Mouse (Mus musculus) embryo, embryonic 11 days (tissue): ENCODE data around the gene Hc.

ENCODE experiments used
- DNase-seq: peaks from one replicate; pipeline ENCODE4 v3.0.0-alpha.2; 2015

The Hc gene

DNA sequence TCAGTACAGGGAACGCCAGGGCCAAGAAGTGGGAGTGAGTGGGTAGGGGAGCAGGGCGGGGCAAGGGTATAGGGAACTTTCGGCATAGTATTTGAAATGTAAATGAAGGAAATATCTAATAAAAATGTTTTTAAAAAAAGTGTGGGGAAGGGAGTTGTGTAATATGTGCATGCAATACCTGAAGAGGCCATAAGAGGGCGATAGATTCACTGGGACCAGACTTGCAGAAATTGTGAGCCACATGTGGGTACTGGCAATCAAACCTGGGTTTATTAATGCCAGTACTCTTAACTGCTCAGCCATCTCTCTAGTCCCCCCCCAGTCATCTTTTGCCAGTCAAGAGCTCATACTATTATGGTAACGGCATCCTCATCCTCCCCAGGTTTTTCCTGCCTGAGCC, 12.4 kb downstream of the Hc start:
- peak; percentile 38 for DNase-seq

DNA sequence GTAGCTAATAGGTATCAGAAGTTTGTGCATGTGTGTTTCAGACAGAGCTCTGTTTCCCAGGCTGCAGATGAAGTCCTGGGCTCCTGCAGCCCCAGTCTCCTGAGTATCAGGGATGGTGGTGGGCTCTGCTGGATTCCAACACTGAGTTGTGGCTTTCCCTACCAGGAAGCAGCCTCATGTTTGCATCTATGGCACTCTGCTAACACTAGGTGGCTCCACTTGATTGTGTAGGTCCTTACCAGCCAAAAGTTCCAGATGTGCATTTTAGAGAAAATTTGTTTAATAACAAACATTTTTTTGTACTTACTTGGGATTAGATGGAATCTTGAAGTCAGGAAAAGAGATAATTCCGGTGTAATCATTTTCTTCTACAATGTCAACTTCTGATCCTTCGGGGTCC, 16.3 kb downstream of the Hc start:
- DNase-seq: peak; percentile 55

DNA sequence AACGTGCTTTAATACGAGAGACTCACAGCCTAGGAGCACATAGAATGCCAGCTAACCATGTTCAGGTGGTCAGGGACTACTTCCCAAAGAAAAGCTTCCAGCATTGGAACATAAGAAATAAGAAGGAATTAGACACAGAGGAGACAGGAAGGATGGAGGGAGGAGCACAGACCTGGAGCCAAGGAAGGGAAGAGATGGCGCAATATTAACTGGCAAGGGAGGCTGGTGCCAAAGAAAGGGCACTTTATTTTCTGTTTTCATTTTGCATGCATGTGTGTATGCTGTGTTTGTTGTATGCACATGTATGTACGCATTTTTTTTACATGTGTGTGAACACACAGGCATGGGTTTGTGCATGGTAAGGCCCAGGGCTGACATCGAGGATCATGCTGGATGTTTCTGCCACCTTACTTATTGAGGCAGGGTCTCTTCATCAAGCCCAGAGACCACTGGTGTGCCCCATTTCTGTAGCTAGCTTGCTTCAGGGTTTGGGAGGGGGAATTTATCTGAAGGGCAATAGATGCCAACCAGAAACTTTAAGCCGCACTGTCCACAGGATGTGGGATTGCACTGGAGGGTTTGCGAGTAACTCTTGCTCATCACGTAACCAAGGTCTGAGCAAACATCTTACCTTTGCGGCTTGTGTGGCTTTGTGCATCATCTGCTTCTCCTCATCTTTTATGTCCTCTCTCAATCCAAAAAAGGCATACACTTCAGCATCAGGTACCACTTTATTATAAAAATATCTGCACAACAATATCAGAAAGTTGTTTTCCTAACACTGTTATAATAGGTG, 22.5 kb downstream of the Hc start:
- DNase-seq: no peak

DNA sequence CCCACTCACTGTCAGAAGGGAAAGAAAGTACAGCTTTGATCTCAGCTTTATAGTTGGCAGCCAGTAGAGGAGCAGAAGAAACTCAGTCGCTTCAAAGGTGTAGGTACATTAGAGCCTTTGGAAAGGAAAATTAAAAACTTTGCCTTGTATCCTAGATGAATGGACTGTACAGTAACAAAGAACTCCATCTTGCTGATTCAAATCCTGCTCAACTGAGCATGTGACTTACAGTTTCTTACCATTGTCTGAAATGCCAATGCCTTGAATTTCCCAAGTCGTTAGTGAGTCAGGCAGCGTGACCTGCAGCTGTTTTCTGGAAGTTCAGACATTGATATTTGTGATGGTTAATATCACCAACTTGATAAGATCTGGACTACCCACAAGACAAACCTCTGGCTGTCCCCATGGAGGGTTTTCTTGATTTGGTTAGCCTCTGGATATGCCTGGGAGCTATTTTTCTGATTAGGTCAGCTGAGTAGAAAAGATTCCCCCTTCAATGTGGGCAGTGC, 36.5 kb downstream of the Hc start:
- DNase-seq: no peak

DNA sequence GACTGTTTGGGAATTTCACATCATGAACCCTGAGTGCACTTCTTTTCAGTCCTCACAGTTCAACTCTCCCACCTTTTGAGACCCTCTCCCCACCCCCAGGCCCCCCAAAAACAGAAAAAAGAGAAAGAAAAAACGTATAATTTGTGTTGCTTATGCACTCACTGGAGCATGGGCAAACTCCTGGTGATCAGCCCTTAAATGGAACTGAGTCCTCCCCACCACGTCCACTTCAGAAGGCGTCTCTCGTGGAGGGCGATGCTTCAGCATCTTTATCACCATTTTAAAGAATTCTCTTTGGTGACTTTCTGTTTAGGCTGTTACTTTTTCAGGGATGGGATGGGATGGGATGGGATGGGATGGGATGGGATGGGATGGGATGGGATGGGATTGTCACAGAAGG, 39.4 kb downstream of the Hc start:
- no peak for DNase-seq

DNA sequence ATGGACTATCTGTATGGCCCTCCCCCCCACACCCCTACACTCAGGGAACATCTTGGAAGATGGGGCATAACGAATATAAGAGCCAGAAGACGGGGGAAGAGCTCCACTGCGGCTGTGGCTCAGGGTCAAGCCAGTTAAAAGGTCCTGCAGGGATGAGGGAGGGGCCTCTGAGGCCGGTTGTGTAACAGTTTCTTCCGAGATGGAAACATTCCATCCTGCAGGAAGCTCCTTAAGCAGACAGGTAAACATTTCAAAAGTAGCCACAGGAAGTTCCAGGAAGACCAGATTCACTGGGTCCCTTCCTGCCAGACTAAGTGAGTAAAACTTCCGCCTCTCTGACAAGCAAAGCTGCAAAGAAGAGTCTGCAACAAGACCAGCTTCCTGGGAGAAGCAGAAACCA, 45.4 kb downstream of the Hc start:
- no peak for DNase-seq

DNA sequence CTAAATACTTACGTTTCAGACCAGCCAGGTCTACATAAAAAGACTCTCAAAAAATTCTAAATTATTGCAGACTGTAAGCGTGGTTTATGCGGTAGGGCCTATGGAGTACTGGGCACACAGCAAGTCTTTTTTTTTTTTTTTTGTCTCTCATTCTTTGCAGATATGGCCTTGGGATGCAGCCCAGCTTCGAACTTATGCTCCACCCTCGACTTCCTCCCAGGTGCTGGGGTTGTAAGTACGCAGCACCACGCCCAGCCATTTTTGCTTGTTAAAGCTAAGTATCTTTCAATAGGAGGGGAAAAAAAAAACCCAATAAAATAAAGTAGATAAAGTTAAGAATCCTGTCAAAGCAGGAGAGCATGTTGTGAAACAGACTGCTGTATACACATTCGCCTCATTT, 49.6 kb downstream of the Hc start:
- DNase-seq: no peak

DNA sequence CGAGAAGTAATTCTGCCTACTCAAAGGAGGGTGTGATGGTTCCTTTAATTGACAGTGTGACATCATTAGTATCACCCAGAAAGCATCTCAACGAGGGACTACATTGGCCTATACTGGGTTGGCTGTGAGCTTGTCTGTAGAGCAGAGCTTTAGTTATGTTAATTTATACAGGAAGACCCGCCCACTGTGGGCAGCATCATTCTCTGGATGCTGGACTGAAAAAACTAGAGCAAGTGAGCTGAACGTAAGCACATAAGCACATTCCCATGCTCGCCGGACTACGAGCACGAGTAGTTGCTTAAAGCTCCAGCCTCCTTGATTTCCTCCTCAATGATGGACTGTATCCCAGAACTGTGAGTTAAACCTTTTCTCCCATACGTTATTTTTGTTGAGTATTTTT, 62.3 kb downstream of the Hc start:
- no peak for DNase-seq

DNA sequence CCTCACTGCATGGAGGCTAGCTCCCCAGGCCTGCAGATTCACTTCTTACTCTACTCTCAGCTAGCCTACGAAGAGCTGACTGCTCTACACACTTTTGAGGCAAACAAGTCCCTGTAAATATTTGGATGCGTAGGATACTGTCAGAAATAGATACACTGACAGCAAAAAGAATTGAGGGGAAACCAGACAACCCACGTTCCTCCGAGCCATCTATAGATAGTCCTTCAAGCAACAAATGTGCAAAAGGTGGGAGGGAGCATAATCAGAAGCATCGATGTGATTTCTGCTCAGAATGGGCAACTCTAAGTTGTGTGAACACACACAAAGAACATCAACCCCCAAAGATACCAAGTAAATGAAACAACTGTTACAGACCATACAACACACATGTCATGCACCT, 64.7 kb downstream of the Hc start:
- no peak for DNase-seq

DNA sequence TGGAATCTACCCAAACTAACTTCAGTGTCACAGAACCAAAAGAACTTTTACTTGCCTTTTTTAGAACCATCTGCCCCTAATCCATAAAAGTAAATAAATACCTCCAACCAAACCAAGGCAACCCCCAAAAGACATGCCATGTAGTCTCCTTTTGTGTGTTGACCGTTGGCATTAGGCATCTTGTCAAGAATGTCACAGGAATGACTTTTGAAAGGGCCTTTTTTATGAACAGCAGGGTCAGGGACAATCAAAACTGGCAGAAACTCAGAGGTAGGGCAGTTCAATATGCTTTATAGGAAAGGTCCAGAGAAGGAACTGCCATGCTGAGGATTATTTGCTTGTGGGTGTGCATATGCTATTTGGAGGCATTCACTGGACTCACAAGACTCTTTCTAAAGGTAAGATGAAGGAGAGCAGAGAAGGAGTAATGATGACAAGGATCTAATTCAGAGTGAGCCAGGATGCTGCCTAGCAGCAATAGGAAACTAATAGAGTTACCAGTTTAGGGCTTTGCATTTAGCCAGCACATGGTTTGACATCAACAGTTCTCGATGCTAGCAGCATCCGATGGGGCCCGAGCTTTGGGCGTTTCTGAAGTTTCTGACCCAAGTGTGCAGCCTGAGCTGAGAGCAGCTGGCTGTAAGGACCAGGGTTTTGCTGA, 67.4 kb downstream of the Hc start:
- DNase-seq: no peak

DNA sequence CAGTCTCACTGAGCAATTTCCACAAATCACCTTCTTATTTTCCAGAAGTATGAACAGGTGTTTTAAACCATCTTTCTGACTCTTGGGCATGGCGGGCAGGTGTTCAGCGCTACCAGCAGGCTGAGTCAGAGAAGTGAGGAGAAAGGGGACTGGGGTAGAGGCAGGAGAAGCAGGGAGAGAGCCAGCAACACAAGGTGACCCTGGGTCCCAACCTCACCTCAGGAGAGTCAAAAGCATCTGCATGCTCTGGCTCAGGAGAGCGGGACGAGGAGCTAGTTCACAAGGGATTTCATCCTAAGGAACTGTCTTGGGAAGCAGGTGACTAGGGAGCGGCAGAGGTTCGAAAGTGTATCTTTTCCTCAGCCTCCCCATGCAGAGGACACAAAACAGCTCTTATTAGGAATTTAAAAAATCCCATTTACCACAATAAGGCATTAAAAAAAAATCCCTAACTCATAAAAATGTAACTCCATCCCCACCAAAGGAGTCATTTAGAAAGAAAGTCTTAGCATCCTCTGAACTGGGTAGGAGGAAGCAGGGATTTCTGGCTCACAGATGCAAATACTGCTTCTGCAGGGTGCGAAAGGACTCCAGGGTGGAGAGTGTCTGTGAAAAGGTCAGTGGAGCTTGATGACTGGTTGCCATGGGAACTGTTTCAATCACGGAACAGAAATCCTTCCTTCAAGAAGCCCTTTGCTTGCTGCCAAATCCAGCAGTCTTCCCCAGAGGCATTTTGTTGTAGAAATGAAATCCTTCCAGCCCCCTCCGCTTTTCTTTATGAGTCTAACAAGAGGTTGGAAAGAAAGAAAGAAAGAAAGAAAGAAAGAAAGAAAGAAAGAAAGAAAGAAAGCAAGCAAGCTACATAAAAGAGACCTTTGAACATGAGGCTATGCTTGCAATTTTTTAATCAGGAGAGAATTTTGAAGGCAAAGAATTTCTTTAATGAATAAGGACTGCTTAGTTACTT, 68.2 kb downstream of the Hc start:
- DNase-seq: peak; percentile 84

DNA sequence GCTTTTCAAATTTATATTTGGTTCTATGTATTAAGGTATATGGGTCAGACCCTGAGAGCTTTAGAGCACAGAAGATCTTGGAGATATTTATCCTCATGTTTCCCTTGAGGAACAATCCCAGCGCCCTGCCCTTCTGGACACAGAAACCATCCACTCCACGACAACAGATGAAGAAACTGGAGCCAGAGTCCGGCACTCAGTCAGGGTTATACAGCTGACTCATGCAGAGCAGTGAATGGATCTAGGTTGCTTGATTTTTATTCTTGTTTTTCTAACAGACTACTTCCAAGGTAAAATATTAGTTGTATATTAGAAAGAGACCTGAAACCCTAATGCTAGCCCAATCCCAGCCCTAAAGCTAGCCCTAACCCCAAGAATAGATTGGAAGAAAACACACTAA, 69.3 kb downstream of the Hc start:
- DNase-seq: no peak

DNA sequence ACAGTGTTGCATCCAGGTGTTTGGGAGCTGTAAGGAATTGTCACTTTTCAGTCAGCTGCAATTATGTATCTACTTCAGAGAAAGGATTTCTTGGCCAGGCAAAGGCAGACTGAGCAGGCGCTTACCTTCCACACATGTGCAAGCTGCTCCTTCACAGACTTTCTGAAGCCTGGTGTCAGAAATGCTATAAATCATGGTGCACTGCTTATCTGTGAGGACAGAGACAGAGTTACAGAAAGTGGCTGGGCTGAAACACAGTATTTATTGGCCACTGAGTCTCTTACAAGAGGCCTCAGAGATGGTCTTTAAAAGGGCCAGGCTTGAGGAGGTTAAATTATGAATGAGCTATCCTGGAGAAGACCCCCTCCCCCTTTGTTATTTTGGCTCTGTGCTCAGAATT, 71.5 kb downstream of the Hc start:
- DNase-seq: no peak

DNA sequence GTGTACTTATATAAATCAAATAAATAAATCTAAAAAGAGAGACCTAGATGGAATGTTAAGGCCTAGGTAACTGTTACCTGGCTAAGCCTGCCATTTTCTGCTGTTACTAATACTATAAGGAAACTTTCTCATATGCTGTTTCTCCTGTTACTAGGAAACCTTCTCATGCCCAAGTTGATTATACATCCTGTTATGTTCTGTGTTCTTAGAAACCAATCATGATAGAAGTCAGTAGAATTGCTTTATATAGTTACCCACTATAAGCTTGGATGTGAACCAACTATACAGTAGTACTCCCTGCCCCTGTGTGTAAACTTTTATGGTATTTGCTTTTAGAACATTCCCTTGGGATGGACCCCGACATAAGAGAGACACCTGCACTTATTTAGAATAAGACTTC, 73.6 kb downstream of the Hc start:
- DNase-seq: no peak

DNA sequence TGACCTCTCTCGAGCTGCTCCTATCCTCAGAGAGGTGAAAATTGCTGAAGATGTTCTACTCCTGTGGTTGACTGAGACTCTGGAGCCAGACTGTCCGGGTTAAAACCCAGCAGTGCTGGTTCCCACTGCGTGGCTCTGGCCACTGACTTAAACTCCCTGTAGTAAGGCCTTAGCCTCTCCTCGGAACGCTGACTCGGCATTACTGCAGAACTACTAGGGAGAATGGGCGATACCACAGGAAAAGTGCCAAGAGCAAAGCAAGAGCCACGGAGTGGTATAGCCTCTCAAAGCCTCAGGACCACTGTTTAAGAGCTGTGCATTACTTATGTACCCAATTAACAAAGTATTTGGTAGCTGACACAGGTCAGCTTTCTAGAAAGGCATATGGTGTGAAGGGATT, 76.4 kb downstream of the Hc start:
- DNase-seq: no peak

DNA sequence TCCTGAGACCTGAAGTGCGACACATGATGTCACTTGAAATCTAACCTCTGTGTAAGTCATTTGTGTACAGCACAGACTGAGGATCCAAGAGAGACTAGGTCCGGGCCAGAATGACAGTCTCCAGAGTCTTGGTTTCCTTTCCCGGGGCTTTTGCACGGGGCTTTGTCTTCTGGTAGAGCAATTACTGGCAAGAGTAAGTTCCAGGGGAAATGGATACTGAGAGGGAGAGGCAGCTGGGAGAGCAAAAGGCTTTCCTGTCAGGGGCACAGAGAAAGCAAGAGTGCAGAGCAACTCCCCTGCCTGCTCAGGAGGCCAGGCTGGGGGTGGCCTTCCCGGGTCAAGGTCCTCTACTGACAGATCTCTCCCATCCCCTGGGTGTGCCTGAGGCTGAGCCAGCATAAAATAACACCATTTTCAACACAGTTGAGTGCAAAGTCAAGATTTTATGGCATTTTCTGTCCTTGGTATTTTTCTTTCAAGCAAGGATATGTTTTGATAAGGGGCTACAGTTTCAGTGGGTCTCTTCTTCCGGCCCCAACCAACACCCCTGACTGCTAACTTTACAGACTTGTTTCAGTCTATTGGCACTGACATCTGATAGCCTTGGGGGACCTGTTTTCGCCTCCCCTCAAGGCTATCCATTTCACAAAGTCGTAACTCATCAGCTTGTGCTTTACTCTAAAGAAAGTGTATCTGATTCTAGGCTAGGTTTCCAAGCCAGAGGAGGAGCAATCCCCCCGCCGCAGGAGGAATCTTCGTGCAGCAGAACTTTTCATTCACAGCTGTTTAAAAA, 78.1 kb downstream of the Hc start:
- DNase-seq: peak; percentile 61

DNA sequence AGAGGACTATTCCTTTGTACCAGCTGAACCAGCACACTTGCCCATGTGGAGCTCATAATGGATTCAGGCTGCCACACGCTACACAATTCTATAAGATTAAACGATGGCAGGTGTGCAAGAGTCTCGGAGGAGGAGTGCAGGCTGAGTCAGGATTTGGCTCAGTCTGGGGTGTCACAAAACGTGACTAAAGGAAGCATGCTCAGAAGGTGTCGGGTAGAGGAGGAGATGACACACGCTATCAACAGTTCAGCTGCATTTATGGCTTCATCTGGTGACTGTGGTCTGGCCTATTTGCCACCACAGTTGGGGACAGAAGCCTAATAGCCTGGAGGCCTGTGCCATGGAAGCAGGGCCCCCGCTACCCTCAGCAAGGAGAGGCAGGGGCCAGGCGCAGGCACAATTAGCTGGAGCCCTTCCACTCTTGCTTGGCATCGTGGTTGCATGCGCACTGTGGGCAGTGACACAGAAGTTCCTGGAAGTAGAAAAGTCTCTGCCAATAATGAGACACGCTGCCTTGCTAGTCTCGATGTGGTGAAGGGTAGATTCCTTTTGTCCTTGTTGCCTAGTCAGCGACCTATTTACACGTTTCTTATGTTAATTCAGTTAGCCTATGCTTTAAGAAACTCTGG, 79.0 kb downstream of the Hc start:
- DNase-seq: no peak

DNA sequence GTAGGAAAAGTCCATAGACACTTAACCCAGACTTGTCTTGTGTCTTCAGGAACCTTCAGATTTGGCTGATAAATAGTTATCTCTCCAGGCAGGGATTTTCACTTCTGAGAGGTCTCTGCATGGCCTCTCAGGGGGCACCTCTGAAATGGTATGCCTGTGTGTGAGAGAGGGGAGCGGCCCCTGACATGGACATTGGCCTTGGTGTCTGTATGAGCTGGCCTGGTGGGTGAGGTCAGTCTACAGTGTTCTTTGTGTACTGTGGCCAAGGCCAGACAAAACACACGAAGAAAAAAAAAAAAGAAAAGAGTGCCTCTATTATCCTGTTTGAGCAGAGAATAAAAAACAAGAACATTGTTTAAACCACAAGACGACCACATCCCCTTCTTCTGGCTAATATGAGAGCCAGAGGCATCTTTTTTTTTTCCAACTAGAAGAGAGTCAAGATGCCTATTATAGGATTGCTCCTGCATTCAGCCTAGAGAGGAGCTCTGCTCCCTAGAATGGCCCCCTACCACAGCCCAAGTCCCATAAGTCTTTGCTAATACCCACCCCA, 81.7 kb downstream of the Hc start:
- DNase-seq: no peak

DNA sequence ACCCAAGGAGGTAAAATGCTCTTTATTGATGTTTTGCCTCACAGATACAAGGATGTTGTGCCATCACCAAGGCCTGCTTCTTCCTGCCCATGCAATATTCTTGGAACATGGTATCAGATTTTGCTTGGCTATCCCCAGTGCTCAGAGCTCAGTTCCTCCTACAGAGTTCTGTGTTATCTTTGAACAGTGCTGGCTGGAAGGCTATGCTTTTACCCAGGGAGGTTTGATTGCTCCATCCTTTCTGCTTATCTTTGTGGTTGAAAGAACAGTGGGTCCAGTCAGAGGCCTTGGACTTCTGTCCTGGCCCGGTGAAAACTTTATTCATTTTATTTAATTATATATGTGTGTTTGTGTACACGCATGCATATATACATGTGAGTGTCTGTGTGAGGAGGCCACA, 83.0 kb downstream of the Hc start:
- DNase-seq: no peak

DNA sequence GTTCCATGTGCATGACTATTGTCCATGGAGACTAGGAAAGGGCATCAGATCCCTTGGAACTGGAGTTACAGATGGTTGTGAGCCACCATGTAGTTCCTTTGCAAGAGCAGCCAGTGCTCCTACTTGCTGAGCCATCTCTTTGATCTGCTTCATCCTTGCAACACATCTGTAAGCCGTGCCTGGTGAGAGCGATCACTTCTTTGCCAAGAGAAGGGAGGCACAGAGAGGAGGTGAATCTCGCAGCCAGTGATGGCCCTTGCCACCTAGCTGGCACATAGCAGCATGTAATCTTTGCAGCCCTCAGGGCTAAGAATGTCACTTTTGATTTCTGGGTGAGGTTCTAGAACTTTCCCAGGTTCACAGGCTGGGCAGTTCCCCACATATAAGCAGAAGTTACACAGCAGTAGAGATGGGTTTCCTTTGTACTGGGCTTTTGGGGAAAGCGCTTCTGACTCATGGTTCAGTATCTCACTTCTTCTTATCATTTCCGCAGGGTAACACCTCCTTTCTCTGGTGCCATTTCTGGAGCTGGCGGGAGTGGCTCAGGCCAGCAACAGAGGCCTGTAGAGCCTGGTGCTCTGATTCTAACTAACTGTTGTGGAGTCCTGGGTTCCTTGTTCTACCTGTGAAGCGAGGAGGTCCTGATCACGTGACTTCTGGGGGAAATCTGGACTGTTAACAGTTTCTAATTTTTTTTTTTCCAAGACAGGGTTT, 84.1 kb downstream of the Hc start:
- DNase-seq: no peak

DNA sequence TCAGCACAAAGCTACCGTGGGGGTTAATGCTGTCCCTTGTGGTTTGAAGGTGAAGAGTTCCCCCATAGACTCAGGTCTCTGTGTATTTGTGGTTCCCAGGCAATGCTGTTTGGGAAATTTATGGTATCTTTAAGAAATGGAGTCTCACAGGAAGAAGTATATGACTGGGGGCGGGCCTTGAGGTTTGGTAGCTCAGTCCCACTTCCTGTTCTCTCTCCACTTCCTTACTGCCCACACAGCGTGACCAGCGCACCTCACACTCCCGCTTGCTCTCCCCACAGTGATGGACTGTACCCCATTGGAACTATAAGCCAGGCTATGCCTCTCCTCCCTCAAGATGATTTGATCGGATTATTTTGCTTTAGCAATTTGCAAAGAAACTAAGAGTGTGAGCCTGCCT, 84.8 kb downstream of the Hc start:
- DNase-seq: no peak
